Mouse (Mus musculus) cortical plate, adult 2 months (tissue): Measurements from ENCODE around the gene Iqsec1.

Experiments used
- CTCF ChIP-seq: fragments of 200-500 bp; IDR thresholded peaks from 2 replicates; pipeline ENCODE4 v1.5.1; 2011; ENCODE audit warnings: mild to moderate bottlenecking, control low read depth, low read length; ENCODE audit not compliant: insufficient read depth; ENCODE audit errors: extremely low read depth
- POLR2A ChIP-seq: fragments of 200-500 bp; IDR thresholded peaks from 2 replicates; pipeline ENCODE4 v1.6.1; 2011; ENCODE audit warnings: mild to moderate bottlenecking, low read length, control low read depth; ENCODE audit not compliant: insufficient read depth; ENCODE audit errors: extremely low read depth

DNA sequence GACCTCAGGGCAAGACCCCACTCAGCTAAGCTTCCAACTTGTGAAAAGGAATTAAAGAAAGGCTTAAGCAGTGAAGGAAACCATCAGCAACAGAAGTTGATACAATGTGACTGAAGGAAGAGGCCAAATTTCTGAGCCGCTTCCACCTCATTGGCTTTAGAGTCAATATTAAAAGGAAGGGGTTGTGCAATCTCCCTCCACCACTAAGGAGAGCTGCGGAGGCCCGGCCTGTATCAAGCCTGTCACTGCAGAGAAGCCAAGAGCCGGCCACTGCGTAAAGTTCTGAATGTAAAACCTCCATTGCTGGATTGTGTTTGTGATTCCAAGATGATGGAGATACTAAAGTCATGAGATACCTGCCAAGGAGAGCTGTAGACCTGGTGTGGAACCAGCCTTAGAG is 199.0 kb downstream of the Iqsec1 start:
- TF ChIP-seq CTCF = no peak
- no peak for TF ChIP-seq POLR2A
